Mouse (Mus musculus): Measurements from ENCODE around the gene Ssmem1. TPM values are rescaled to one million over a fixed set of nuclear protein-coding genes. Genes with fewer than 3 reads are reported as not detected.

Ssmem1 gene
- polyA plus RNA-seq, 1 experiment: 0.05 TPM

- TF ChIP-seq TCF12 (IDR thresholded peaks at IDR 0.05; ENCODE audit: insufficient read depth, poor library complexity, severe bottlenecking): no peak
- no peak for TF ChIP-seq CEBPB (IDR thresholded peaks at IDR 0.05; ENCODE audit: insufficient read depth, poor library complexity, severe bottlenecking)
- no peak for TF ChIP-seq USF1 (IDR thresholded peaks at IDR 0.05; ENCODE audit: low read depth)
- TF ChIP-seq MAX (IDR thresholded peaks at IDR 0.05; ENCODE audit: low read depth): no peak
- no peak for TF ChIP-seq MYOD1 (IDR thresholded peaks at IDR 0.05; ENCODE audit: control insufficient read depth in 1 of 3, insufficient read length in 2 of 3, low read depth in 2 of 3)
- no peak for TF ChIP-seq E2F4 (IDR thresholded peaks at IDR 0.05; ENCODE audit: insufficient read depth)
- no peak for TF ChIP-seq POLR2A (IDR thresholded peaks at IDR 0.05; ENCODE audit: insufficient read length, low read depth)
Measured at GRCm38 (mm10) chr6:30563575-30563974, 53.9 kb downstream of the Ssmem1 start.

GRCm38 (mm10) chr6:30564051-30564450 lies 54.4 kb downstream of the Ssmem1 start:
- Histone ChIP-seq H3K4me2 (ENCODE audit: low read depth) (no peak overlapping the region), H3K79me2 (ENCODE audit: control insufficient read depth, insufficient read depth) (no peaks in the 10 kb centered on the region), H3K36me3 (ENCODE audit: control insufficient read depth, insufficient read depth) (no peaks in the 10 kb centered on the region), H3K27me3 (ENCODE audit: control insufficient read depth, insufficient read depth, insufficient read length) (no peaks in the 10 kb centered on the region), H3K4me3 (no peak overlapping the region), H3ac (ENCODE audit: control insufficient read depth, insufficient read length) (no peak overlapping the region)
- TF ChIP-seq TCF3 (IDR thresholded peaks at IDR 0.05; ENCODE audit: insufficient read length, low read depth) (no peak), E2F4 (IDR thresholded peaks at IDR 0.05; ENCODE audit: insufficient read depth) (no peak), POLR2A (IDR thresholded peaks at IDR 0.05; ENCODE audit: insufficient read length, low read depth) (no peak), USF1 (IDR thresholded peaks at IDR 0.05; ENCODE audit: low read depth) (no peak), REST (IDR thresholded peaks at IDR 0.05; ENCODE audit: insufficient read depth, insufficient read length) (no peak), SRF (IDR thresholded peaks at IDR 0.05; ENCODE audit: control insufficient read depth, insufficient read length, low read depth) (no peak)

More at GRCm38 (mm10) chr6:30563575-30563974, 53.9 kb downstream of the Ssmem1 start:
- Histone ChIP-seq H3K4me2 (ENCODE audit: low read depth) (no peak overlapping the region), H3ac (ENCODE audit: control insufficient read depth, insufficient read length) (no peak overlapping the region), H3K4me3 (no peak overlapping the region), H3K27me3 (ENCODE audit: control insufficient read depth, insufficient read depth, insufficient read length) (no peaks in the 10 kb centered on the region), H3K36me3 (ENCODE audit: control insufficient read depth, insufficient read depth) (no peaks in the 10 kb centered on the region), H3K79me2 (ENCODE audit: control insufficient read depth, insufficient read depth) (no peaks in the 10 kb centered on the region)

GRCm38 (mm10) chr6:30568069-30568468 lies 58.4 kb downstream of the Ssmem1 start, which contains the start of gene Cpa4:
Gene Cpa4 (plus strand): TSS chr6:30568369.
- H3K36me3 ChIP-seq (ENCODE audit: control insufficient read depth, insufficient read depth): no peaks in the 10 kb centered on the region
- no peaks in the 10 kb centered on the region for H3K79me2 ChIP-seq (ENCODE audit: control insufficient read depth, insufficient read depth)
- H3K27me3 ChIP-seq (ENCODE audit: control insufficient read depth, insufficient read depth, insufficient read length): no peaks in the 10 kb centered on the region
- no peak within 1 kb of the TSS for H3ac ChIP-seq (ENCODE audit: control insufficient read depth, insufficient read length)
- no peak within 1 kb of the TSS for H3K4me3 ChIP-seq
- no peak for TF ChIP-seq TCF12 (IDR thresholded peaks at IDR 0.05; ENCODE audit: insufficient read depth, poor library complexity, severe bottlenecking)
- TF ChIP-seq MYOD1 (IDR thresholded peaks at IDR 0.05; ENCODE audit: control insufficient read depth in 1 of 3, insufficient read length in 2 of 3, low read depth in 2 of 3): no peak
- no peak for TF ChIP-seq TCF3 (IDR thresholded peaks at IDR 0.05; ENCODE audit: insufficient read length, low read depth)
- TF ChIP-seq USF1 (IDR thresholded peaks at IDR 0.05; ENCODE audit: low read depth): no peak
- TF ChIP-seq MYOG (IDR thresholded peaks at IDR 0.05; ENCODE audit: control insufficient read depth in 1 of 3, insufficient read depth in 1 of 3, insufficient read length in 2 of 3, low read depth in 2 of 3): no peak
- TF ChIP-seq POLR2A (IDR thresholded peaks at IDR 0.05; ENCODE audit: insufficient read length, low read depth): no peak
- TF ChIP-seq SRF (IDR thresholded peaks at IDR 0.05; ENCODE audit: control insufficient read depth, insufficient read length, low read depth): no peak
- TF ChIP-seq CEBPB (IDR thresholded peaks at IDR 0.05; ENCODE audit: insufficient read depth, poor library complexity, severe bottlenecking): no peak
- no peak within 1 kb of the TSS for H3K4me2 ChIP-seq (ENCODE audit: low read depth)

- no peaks in the 10 kb centered on the region for H3K79me2 ChIP-seq (ENCODE audit: control insufficient read depth, insufficient read depth)
- no peaks in the 10 kb centered on the region for H3K27me3 ChIP-seq (ENCODE audit: control insufficient read depth, insufficient read depth, insufficient read length)
- no peaks in the 10 kb centered on the region for H3K36me3 ChIP-seq (ENCODE audit: control insufficient read depth, insufficient read depth)
- H3K4me3 ChIP-seq: no peak overlapping the region
- no peak overlapping the region for H3ac ChIP-seq (ENCODE audit: control insufficient read depth, insufficient read length)
- TF ChIP-seq CEBPB (IDR thresholded peaks at IDR 0.05; ENCODE audit: insufficient read depth, poor library complexity, severe bottlenecking) (no peak), MYOG (IDR thresholded peaks at IDR 0.05; ENCODE audit: control insufficient read depth in 1 of 3, insufficient read depth in 1 of 3, insufficient read length in 2 of 3, low read depth in 2 of 3) (no peak), SRF (IDR thresholded peaks at IDR 0.05; ENCODE audit: control insufficient read depth, insufficient read length, low read depth) (no peak), MYOD1 (IDR thresholded peaks at IDR 0.05; ENCODE audit: control insufficient read depth in 1 of 3, insufficient read length in 2 of 3, low read depth in 2 of 3) (no peak), POLR2AphosphoS2 (IDR thresholded peaks at IDR 0.05; ENCODE audit: insufficient read length, low read depth) (no peak)
- H3K4me2 ChIP-seq (ENCODE audit: low read depth): no peak overlapping the region
Measured at GRCm38 (mm10) chr6:30569331-30569730, 59.7 kb downstream of the Ssmem1 start.

Other genes starting within 250 kb of the Ssmem1 start
- gene Ube2h, start 205.3 kb upstream of the Ssmem1 start, polyA plus RNA-seq (2012; fragmentation: generic; extraction: Trizol): 33.5 TPM
- gene Zc3hc1, start 118.8 kb upstream of the Ssmem1 start, polyA plus RNA-seq (2012; fragmentation: generic; extraction: Trizol): 35.2 TPM
- 49.1 TPM for gene Klhdc10, start 108.0 kb upstream of the Ssmem1 start, polyA plus RNA-seq (2012; fragmentation: generic; extraction: Trizol)
- gene Tmem209, start 66 bp upstream of the Ssmem1 start, polyA plus RNA-seq (2012; fragmentation: generic; extraction: Trizol): 24.3 TPM
- gene Cpa2, start 31.7 kb downstream of the Ssmem1 start, polyA plus RNA-seq (2012; fragmentation: generic; extraction: Trizol): not detected
- 0.01 TPM for gene Cpa4, start 58.5 kb downstream of the Ssmem1 start, polyA plus RNA-seq (2012; fragmentation: generic; extraction: Trizol)
- not detected for gene Cpa5, start 101.2 kb downstream of the Ssmem1 start, polyA plus RNA-seq (2012; fragmentation: generic; extraction: Trizol)
- 0.29 TPM for gene Cpa1, start 129.4 kb downstream of the Ssmem1 start, polyA plus RNA-seq (2012; fragmentation: generic; extraction: Trizol)
- gene Cep41, start 183.9 kb downstream of the Ssmem1 start, polyA plus RNA-seq (2012; fragmentation: generic; extraction: Trizol): 5.5 TPM
- gene Mest, start 213.7 kb downstream of the Ssmem1 start, polyA plus RNA-seq (2012; fragmentation: generic; extraction: Trizol): 6.3 TPM